Mouse (Mus musculus) midbrain, embryonic 14.5 days (tissue): ENCODE measurements at regions not wholly inside any gene's neighbourhood (a gene's known extent, or its start where the extent isn't known, plus 50 kb on each side); places are given as distances from the start of the nearest gene placed in this dataset.

Experiments
- ATAC-seq: fragments of 200-750 bp; cut with Nextera tagmentation; 2 replicates; pipeline ENCODE4 v1.8.0; 2017; ENCODE audit warnings: moderate number of reproducible peaks, moderate library complexity; ENCODE audit not compliant: low FRiP score, low TSS enrichment
- DNase-seq: peaks from one replicate; pipeline ENCODE4 v3.0.0-alpha.2; 2015
- H3K27ac ChIP-seq: fragments of 300-500 bp; sonication (generic); replicated peaks from 2 replicates; pipeline ENCODE4 v1.5.1; 2014; ENCODE audit warnings: mild to moderate bottlenecking, low read depth, low read length, moderate library complexity
- H3K27me3 ChIP-seq: fragments of 300-500 bp; sonication (generic); 2 replicates; pipeline ENCODE4 v1.6.1; 2014; ENCODE audit warnings: low read length, control low read depth, mixed read lengths; ENCODE audit not compliant: control insufficient read depth, insufficient read depth
- H3K36me3 ChIP-seq: fragments of 300-500 bp; sonication (generic); 2 replicates; pipeline ENCODE4 v1.6.1; 2014; ENCODE audit warnings: low read length, control low read depth; ENCODE audit not compliant: control insufficient read depth, insufficient read depth
- H3K4me1 ChIP-seq: fragments of 300-500 bp; sonication (generic); 2 replicates; pipeline ENCODE4 v1.6.1; 2014; ENCODE audit warnings: mild to moderate bottlenecking, antibody characterized with exemption, low read length, control low read depth; ENCODE audit not compliant: control insufficient read depth, insufficient read depth
- H3K4me2 ChIP-seq: fragments of 300-500 bp; sonication (generic); 2 replicates; pipeline ENCODE4 v1.6.1; 2014; ENCODE audit warnings: mild to moderate bottlenecking, low read length, moderate library complexity
- H3K4me3 ChIP-seq: fragments of 300-500 bp; sonication (generic); replicated peaks from 2 replicates; pipeline ENCODE4 v1.5.1; 2014; ENCODE audit warnings: low read depth, low read length
- H3K9ac ChIP-seq: fragments of 300-500 bp; sonication (generic); replicated peaks from 2 replicates; pipeline ENCODE4 v1.6.1; 2014; ENCODE audit warnings: mild to moderate bottlenecking, low read length, moderate library complexity
- H3K9me3 ChIP-seq: fragments of 300-500 bp; sonication (generic); 2 replicates; pipeline ENCODE4 v1.6.1; 2016; ENCODE audit warnings: low read length, control low read depth, mixed read lengths; ENCODE audit not compliant: control insufficient read depth
- WGBS: fragments of 180-500 bp; shearing (Covaris S2); extraction: QIAGEN DNeasy Blood & Tissue Kit; methylation state at CpG from one replicate; pipeline ENCODE4 v1.1.7; 2014; 5-methylcytosine and 5-hydroxymethylcytosine counted together

GRCm38 (mm10) chr2:45169429-45170070 is 52.4 kb upstream of the Zeb2 start:
- Histone ChIP-seq H3K9me3 (no peaks in the 10 kb centered on the region), H3K9ac (no peak overlapping the region), H3K4me1 (peaks cover 6% of the 10 kb centered on the region; the same call in 1 of the 2 replicates), H3K36me3 (no peaks in the 10 kb centered on the region), H3K27me3 (no peaks in the 10 kb centered on the region), H3K4me3 (no peak overlapping the region), H3K27ac (no peak overlapping the region), H3K4me2 (no peak overlapping the region)
- peak; percentile 44 for DNase-seq
- ATAC-seq: peak; percentile 62
- 24% methylated on average over 9 of the region's 9 CpGs for WGBS

DNA sequence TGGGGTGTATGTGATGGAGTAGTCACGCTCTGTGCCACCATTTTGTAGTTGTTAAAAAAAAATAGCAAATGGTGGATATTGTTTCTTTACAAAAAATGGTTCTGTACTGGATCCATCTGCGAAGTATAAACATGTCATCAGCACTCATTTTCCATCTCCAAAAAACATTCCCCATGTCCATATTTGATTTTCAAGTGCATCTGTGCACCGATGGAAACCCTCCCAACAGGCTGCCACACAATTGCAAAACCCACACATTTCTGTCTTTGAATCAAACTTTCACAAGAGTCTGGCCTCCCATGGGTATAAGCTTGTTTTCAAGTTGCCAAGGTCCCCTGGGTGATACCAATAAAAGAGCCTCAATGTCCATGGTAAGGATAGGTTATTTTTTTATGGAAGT is 51.4 kb upstream of the Zeb2 start:
- Histone ChIP-seq H3K4me3 (no peak overlapping the region), H3K27ac (no peak overlapping the region), H3K9me3 (no peaks in the 10 kb centered on the region), H3K36me3 (no peaks in the 10 kb centered on the region), H3K4me2 (no peak overlapping the region), H3K9ac (no peak overlapping the region), H3K4me1 (peaks cover 6% of the 10 kb centered on the region; the same call in 1 of the 2 replicates), H3K27me3 (no peaks in the 10 kb centered on the region)
- no peak for DNase-seq
- ATAC-seq: no peak
- 93% methylated on average over 3 of the region's 3 CpGs for WGBS
